Mouse (Mus musculus): ENCODE data around the gene Calcb. TPM values are rescaled to one million over a fixed set of nuclear protein-coding genes. Genes with fewer than 3 reads are reported as not detected.
A peak's percentile ranks its signal among the peaks of the same experiment; 100 is the strongest.

The Calcb gene
- total RNA-seq, 2 experiments from 2014 or later = 1.1 TPM; not detected in 1

- no peak for DNase-seq
Observed at GRCm38 (mm10) chr7:114753471-114753870, 35.0 kb downstream of the Calcb start.

GRCm38 (mm10) chr7:114754196-114754595 lies 35.8 kb downstream of the Calcb start:
- DNase-seq = no peak

GRCm38 (mm10) chr7:114754626-114755025 lies 36.2 kb downstream of the Calcb start:
- no peak for DNase-seq

DNA sequence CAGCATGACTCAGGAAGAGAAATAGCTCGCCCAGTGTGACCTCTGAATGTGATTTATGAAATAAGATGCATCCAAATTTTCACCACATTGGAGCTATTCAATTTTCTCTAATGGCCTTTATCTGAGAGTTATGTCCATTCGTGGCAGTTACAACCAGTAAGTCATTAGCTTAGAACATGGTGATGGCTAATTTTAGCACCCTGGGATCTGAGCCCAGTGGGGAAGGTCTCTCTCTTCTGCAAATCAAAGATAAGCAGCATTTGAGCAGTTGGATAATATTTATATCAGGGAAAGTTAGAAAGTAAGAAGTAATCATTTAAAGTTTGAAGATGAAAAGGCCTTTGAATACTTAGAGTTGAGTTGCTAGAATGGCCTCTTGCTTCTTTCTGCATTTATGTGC lies 44.2 kb downstream of the Calcb start:
- peak; percentile 43 to 44 for DNase-seq

DNA sequence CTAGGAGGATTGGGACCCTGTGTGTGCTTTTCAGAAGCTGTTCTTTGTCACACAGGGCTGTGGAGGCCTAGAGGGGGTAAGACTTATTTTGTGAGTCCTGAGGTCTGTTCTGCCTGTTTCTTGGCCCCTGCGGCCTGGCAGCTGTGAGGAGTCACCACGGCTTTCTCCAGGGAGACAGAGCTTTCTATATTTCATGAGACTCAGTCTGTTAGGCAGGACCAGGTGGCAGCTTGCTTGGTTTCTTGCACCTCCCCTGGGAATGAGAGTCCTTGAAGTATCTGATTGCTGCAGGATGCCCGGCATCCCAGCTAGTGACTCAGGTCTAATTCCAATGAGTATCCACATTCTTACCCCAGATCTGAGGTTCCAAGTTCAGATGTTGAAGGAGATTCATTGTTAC lies 46.8 kb downstream of the Calcb start:
- DNase-seq = no peak

DNA sequence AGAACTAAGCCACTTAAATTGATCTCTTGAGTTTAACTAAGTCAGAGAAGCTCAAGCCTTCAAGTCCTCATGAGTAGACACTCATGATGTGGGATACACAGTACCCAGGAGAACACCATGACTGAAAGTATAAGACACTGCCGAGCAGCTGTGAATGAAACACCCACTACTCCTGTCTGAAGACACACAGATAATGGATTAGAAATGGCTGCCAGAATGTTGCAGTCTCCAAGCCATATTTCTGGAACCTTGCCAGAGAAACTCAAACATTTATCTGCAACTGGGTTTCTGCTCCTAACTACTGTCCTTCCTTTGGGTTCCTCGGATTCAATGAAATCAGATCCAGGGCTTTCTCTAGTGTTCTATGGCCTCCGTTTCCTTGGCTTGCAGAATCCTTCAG lies 48.1 kb downstream of the Calcb start:
- no peak for DNase-seq

DNA sequence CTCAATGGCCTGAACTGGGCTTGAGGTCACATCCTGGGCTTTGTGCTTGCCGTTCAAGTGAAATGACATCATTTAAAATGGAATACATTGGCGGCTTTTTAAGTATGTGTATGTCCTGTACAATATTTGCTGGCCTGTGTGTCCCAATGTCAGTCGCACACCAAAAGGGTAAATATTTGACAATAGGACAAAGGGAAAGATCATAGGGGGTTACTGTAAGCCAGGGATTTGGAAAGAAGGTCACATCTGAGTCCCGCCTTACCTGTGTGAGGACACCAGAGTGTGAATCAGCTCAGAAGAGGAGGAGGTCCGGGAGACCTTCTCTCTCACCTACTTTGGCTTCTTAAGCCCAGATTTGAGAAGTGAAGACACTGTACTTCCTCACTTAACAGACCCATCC lies 50.1 kb downstream of the Calcb start:
- DNase-seq = no peak

GRCm38 (mm10) chr7:114769041-114769440 lies 50.6 kb downstream of the Calcb start:
- DNase-seq = no peak

DNA sequence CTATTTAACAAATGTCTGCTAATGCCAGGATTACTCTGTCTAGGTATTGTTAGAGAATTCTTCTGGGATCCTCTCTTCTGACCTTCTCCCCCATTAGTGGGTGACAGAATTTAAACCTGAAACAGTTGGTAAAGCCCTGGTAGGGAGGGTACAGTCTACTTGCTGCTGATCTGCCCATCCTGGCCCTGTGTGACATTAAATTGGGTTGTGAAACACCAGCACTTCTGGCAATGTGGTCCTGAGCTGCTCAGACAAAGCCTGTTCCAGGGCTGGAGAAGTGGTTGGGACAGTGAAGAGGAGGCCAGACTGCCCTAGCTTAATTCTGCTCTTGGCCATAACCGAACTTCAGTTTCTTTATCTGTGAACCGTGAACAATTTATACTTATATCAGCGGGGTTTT lies 52.1 kb downstream of the Calcb start:
- no peak for DNase-seq

DNA sequence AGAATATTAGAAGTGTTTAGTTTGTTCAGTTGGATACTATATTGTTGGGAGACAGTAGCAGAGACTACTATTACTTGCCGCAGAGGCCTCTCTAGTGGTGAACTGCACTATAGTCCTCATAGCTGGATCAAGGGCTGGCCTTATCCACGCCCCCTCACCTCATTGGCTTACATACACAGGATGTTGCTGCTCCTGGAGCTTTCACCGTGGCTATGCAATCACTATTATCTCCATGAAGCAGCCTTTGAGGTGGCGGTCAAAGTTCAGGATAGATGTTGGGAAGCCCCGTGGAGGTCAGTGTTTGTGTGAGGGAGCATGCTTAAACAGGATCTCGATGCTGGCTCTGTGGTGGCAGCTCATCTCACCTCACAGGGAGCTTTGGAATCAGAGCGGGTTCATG lies 53.4 kb downstream of the Calcb start:
- DNase-seq = no peak

Other genes starting within 250 kb of the Calcb start
- under 1 TPM; 0.85 to 0.89 TPM for gene Cyp2r1, start 155.7 kb upstream of the Calcb start, total RNA-seq (2021)
- gene Calca, start 82.3 kb upstream of the Calcb start, total RNA-seq (2021) = not detected
- under 1 TPM; 0.26 to 0.52 TPM for gene Insc, start 25.1 kb downstream of the Calcb start, total RNA-seq (2021)